Mouse (Mus musculus) intestine, embryonic 16.5 days (tissue): ENCODE data around the gene Mrpl37. TPM values are rescaled to one million over a fixed set of nuclear protein-coding genes. Genes with fewer than 3 reads are reported as not detected.

Source experiments
- ATAC-seq: fragments of 200-750 bp; cut with Nextera tagmentation; 2 replicates; pipeline ENCODE4 v1.8.0; 2017; ENCODE audit warnings: moderate TSS enrichment, moderate library complexity
- H3K27ac ChIP-seq: fragments of 300-500 bp; sonication (generic); 2 replicates; pipeline ENCODE4 v1.5.1; 2014; ENCODE audit warnings: mild to moderate bottlenecking, low read length
- H3K27me3 ChIP-seq: fragments of 300-500 bp; sonication (generic); replicated peaks from 2 replicates; pipeline ENCODE4 v1.6.1; 2014; ENCODE audit warnings: low read length, control low read depth, mixed read lengths; ENCODE audit not compliant: control insufficient read depth, insufficient read depth
- H3K36me3 ChIP-seq: fragments of 300-500 bp; sonication (generic); 2 replicates; pipeline ENCODE4 v1.6.1; 2014; ENCODE audit warnings: low read length, control low read depth; ENCODE audit not compliant: control insufficient read depth, insufficient read depth
- H3K4me1 ChIP-seq: fragments of 300-500 bp; sonication (generic); 2 replicates; pipeline ENCODE4 v1.6.1; 2014; ENCODE audit warnings: low read length, control low read depth, mixed read lengths; ENCODE audit not compliant: control insufficient read depth, insufficient read depth
- H3K4me2 ChIP-seq: fragments of 300-500 bp; sonication (generic); 2 replicates; pipeline ENCODE4 v1.6.1; 2014; ENCODE audit warnings: low read depth, low read length, control low read depth
- H3K4me3 ChIP-seq: fragments of 300-500 bp; sonication (generic); 2 replicates; pipeline ENCODE4 v1.5.1; 2014; ENCODE audit warnings: mild to moderate bottlenecking, low read length
- H3K9ac ChIP-seq: fragments of 300-500 bp; sonication (generic); 2 replicates; pipeline ENCODE4 v1.6.1; 2014; ENCODE audit warnings: low read depth, low read length
- H3K9me3 ChIP-seq: fragments of 300-500 bp; sonication (generic); 2 replicates; pipeline ENCODE4 v1.6.1; 2016; ENCODE audit warnings: low read length, control low read depth; ENCODE audit not compliant: control insufficient read depth
- WGBS: fragments of 180-500 bp; shearing (Covaris S2); extraction: QIAGEN DNeasy Blood & Tissue Kit; methylation state at CpG from one replicate; pipeline ENCODE4 v1.1.7; 2014; 5-methylcytosine and 5-hydroxymethylcytosine counted together
- polyA plus RNA-seq: library from polyadenylated mRNA; unstranded; fragments of >200 nt; fragmentation: Nextera tagmentation; extraction: Ambion mirVana; gene quantifications from 2 replicates; pipeline ENCODE4 v1.2.1, GENCODE M21; 2015

Mrpl37 gene
- polyA plus RNA-seq, 1 experiment from 2014 or later: 117 TPM

- Histone ChIP-seq H3K4me3 (no peak overlapping the region), H3K9ac (no peak overlapping the region), H3K27ac (peak overlapping the region; percentile 42; the same call in 1 of the 2 replicates), H3K4me2 (no peak overlapping the region; the same call in 1 of the 2 replicates), H3K9me3 (no peaks in the 10 kb centered on the region), H3K36me3 (no peaks in the 10 kb centered on the region), H3K4me1 (peaks cover 39% of the 10 kb centered on the region), H3K27me3 (no peaks in the 10 kb centered on the region)
- 71% methylated on average over 9 of the region's 9 CpGs for WGBS
- peak; percentile 62 for ATAC-seq
Observed at GRCm38 (mm10) chr4:107013817-107014260, 52.8 kb downstream of the Mrpl37 start.

GRCm38 (mm10) chr4:107013119-107013816 lies 53.4 kb downstream of the Mrpl37 start:
- WGBS: 86% methylated on average over 6 of the region's 6 CpGs
- no peaks in the 10 kb centered on the region for H3K27me3 ChIP-seq
- H3K4me1 ChIP-seq: peaks cover 33% of the 10 kb centered on the region
- H3K4me2 ChIP-seq: no peak overlapping the region
- H3K27ac ChIP-seq: peak overlapping the region; percentile 33; the same call in 1 of the 2 replicates
- H3K9ac ChIP-seq: no peak overlapping the region
- ATAC-seq: no peak; the same call in 1 of the 2 replicates
- no peaks in the 10 kb centered on the region for H3K36me3 ChIP-seq
- no peaks in the 10 kb centered on the region for H3K9me3 ChIP-seq
- no peak overlapping the region for H3K4me3 ChIP-seq

- Histone ChIP-seq H3K4me3 (no peak overlapping the region), H3K36me3 (no peaks in the 10 kb centered on the region), H3K9me3 (no peaks in the 10 kb centered on the region), H3K4me1 (peaks cover 30% of the 10 kb centered on the region), H3K9ac (no peak overlapping the region), H3K4me2 (no peak overlapping the region), H3K27ac (no peak overlapping the region), H3K27me3 (no peaks in the 10 kb centered on the region)
- WGBS: 86% methylated on average over 3 of the region's 3 CpGs
- no peak for ATAC-seq
Observed at GRCm38 (mm10) chr4:107012574-107012973, 54.1 kb downstream of the Mrpl37 start.

- Histone ChIP-seq H3K4me2 (no peak overlapping the region), H3K9me3 (no peaks in the 10 kb centered on the region), H3K9ac (no peak overlapping the region), H3K27me3 (no peaks in the 10 kb centered on the region), H3K27ac (no peak overlapping the region), H3K36me3 (no peaks in the 10 kb centered on the region), H3K4me3 (no peak overlapping the region), H3K4me1 (peaks cover 32% of the 10 kb centered on the region)
- ATAC-seq: no peak
- WGBS: 71% methylated on average over 13 of the region's 13 CpGs
Observed at GRCm38 (mm10) chr4:107012005-107012478, 54.6 kb downstream of the Mrpl37 start.

- Histone ChIP-seq H3K36me3 (no peaks in the 10 kb centered on the region), H3K9ac (no peak overlapping the region), H3K4me1 (peaks cover 33% of the 10 kb centered on the region), H3K27ac (no peak overlapping the region), H3K27me3 (no peaks in the 10 kb centered on the region), H3K4me2 (no peak overlapping the region), H3K4me3 (no peak overlapping the region), H3K9me3 (no peaks in the 10 kb centered on the region)
- WGBS: 86% methylated on average over 8 of the region's 8 CpGs
- no peak for ATAC-seq
Observed at GRCm38 (mm10) chr4:107011325-107012004, 55.2 kb downstream of the Mrpl37 start.

DNA sequence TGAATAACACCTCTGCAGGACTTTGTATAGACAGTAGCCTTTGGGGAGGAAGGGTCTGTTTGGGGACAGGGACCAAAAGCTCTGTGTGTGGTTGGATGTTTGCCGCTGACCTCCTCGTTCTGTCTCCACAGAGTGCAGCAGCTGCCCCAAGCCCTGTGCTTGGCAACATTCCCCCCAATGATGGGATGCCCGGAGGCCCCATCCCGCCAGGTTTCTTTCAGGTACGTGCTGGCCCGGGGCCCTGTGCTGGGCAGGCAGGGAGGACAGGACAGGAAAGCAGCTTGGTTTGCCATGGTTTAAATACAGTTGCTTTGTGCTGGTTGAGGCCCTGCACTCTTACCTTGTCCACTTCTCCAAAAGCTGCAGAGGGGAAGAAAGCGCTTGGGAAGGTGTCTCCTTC lies 57.1 kb downstream of the Mrpl37 start:
- Histone ChIP-seq H3K9ac (no peak overlapping the region), H3K27ac (no peak overlapping the region), H3K36me3 (no peaks in the 10 kb centered on the region), H3K4me2 (no peak overlapping the region), H3K4me1 (peaks cover 28% of the 10 kb centered on the region), H3K9me3 (no peaks in the 10 kb centered on the region), H3K27me3 (no peaks in the 10 kb centered on the region), H3K4me3 (no peak overlapping the region)
- no peak for ATAC-seq
- 92% methylated on average over 7 of the region's 7 CpGs for WGBS

DNA sequence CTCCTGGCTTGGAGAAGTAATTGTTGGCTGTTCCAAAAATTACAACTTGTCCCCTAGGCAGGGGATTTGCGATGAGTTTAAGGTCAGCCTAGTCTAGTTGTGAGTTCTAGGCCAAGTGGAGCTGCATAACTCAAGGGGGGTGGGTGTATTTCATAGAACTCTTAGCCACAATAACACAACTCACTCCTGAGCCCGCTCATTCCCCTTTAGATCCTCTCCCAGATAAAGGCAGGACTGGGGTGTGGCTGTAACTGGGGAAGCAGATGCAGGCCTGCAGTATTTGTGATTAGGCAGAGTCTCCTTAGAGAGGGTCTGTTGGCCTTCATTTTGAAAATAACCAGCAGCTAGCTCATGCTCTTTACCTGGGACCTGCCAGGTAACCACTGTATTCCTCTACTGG lies 58.5 kb downstream of the Mrpl37 start:
- H3K4me3 ChIP-seq: no peak overlapping the region
- no peaks in the 10 kb centered on the region for H3K36me3 ChIP-seq
- WGBS: 85% methylated on average over 2 of the region's 2 CpGs
- no peak overlapping the region for H3K4me2 ChIP-seq
- no peaks in the 10 kb centered on the region for H3K9me3 ChIP-seq
- no peaks in the 10 kb centered on the region for H3K27me3 ChIP-seq
- no peak overlapping the region for H3K9ac ChIP-seq
- ATAC-seq: no peak
- H3K27ac ChIP-seq: no peak overlapping the region
- peaks cover 27% of the 10 kb centered on the region for H3K4me1 ChIP-seq

- Histone ChIP-seq H3K4me3 (no peak overlapping the region), H3K27me3 (no peaks in the 10 kb centered on the region), H3K27ac (peak overlapping the region; percentile 75), H3K36me3 (no peaks in the 10 kb centered on the region), H3K9ac (no peak overlapping the region), H3K4me1 (peaks cover 33% of the 10 kb centered on the region), H3K9me3 (no peaks in the 10 kb centered on the region), H3K4me2 (no peak overlapping the region)
- ATAC-seq: no peak
- WGBS: 93% methylated on average over 8 of the region's 8 CpGs
Observed at GRCm38 (mm10) chr4:107007359-107007758, 59.3 kb downstream of the Mrpl37 start.

DNA sequence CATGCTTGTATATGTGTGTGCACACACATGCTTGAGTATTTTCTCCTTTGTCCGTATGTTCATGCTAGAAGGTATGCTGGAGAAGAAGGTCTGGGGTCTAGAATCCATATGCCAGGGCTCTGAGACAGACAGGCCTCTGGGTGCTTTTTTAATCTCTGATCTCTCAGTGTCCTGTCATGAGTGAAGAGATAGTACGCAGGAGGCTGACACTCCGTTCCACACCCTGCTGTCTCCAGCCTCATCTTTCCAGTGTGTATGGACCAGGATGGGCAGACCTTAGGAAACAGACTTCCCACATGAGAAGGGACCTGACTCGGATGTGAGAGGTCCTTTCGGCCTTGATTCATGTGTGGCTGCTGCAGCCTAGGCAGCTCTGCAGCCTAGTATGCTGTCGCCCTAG lies 59.9 kb downstream of the Mrpl37 start:
- no peaks in the 10 kb centered on the region for H3K36me3 ChIP-seq
- no peak overlapping the region for H3K4me2 ChIP-seq
- 91% methylated on average over 6 of the region's 6 CpGs for WGBS
- no peaks in the 10 kb centered on the region for H3K27me3 ChIP-seq
- peaks cover 38% of the 10 kb centered on the region for H3K4me1 ChIP-seq
- H3K9me3 ChIP-seq: no peaks in the 10 kb centered on the region
- no peak overlapping the region for H3K9ac ChIP-seq
- H3K27ac ChIP-seq: peak overlapping the region; percentile 75
- ATAC-seq: no peak
- no peak overlapping the region for H3K4me3 ChIP-seq
